Mouse (Mus musculus): Measurements from ENCODE around the gene Tmcc3.

Tmcc3 gene

DNA sequence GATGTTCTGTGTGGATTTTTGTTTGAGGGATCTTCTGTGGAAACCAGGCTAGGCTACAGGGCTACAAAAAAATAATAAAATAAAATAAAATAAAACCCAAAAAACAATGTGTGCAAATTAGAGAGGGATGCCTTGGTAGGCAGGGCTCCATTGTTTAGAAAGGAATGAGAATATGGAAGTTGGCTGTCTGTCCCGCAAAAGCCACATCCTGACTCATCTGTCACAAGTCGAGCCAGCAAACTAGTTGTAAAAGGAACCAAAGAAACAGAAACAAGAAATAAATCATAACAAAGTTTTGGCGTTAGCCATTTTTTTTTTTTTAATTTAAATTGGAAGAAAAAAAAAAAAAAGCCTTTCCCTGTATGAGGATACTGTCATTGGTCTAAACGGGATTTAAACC lies 105.9 kb downstream of the Tmcc3 start:
- no peak for DNase-seq

DNA sequence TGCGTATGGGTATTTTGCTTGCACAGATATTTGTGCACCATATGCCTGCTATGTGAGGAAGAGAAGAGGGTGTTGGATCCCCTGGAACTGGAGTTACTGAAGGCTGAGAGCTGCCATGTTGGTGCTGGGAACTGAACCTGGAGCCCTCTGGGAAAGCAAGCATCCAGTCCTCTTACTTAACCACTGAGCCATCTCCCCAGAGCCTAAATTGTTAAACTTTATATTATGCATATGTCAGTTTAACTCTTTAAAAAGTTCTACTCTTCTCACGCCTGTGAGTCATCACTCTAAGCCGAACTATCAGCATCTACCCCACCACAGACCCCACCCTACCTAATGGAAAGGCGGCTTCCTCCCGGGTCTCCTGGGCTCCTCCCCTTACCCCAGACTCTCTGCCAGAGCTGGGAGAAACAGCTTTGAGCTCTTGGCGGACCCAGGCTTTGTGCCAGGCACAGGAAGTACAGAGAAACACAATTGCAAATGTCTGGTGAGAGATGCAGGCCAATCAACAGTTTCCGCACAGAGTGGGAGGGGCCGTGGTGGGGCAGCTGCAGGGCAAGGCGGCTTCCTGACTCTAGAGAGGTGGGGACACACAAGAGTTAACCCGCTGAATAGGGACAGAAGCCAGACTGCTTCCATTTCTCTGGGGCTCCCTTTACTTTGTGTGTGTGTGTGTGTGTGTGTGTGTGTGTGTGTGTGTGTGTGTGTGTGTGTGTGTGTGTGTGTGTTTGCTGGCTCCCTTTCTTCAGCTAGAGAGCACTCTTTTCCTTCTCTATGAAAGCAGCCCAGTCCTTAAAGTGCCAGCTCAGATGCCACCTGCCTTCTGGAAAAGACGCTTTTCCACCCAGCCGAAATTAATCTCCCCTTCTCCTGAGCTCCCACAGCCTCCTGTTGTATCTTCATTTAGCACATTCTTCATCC lies 114.5 kb downstream of the Tmcc3 start:
- peak; percentile 91 for DNase-seq

DNA sequence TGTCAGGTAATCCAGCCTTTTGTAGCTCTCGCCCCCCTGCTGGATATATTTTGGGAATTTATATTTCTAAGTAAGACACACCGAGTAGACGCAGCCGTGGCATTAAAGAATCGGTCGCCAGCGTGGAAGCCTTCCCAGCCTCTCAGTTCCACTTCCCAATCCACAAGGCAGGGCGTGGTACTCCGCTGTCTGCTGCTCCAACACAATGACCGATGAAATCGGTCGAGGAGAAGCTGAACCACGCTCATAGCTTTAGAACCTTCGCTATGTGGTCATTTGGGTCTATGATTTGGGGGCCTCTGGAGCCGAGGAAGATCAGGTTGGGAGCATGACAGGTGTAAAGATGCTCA lies 115.1 kb downstream of the Tmcc3 start:
- DNase-seq: peak; percentile 27

DNA sequence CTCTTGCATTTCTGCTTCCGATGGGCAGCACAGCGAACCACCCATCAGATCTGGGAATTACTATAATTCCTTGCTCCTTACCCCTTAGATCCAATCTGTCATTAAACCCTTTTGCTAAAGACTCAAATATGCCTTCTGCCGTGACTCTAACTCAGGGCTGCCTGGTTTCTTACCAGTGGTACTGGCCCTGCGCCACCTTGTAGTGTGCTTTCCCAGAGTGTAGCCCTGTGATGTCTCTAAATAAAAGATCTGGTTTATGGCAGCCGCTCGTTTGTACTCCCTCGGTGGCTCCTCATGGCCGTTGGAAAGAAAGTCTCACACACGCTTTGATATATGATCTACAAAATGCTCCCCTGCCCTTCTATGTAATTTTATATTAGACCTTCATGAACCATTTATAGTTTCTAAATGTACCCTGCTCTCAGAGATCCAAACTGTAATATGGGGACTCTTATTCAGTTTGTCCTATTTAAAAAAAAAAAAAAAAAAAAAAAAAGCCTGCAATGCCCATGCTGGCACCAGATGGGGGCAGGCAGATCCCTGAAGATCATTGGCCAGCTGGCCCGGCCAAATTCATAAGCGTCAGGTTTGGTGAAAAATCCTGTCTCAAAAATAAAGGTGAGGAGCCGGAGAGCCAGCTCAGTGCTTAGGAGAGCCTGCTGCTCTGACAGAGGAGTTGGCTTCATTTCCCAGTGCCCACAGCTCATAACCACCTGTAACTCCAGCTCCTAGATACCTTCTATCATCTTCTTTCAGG lies 116.6 kb downstream of the Tmcc3 start:
- DNase-seq: no peak

DNA sequence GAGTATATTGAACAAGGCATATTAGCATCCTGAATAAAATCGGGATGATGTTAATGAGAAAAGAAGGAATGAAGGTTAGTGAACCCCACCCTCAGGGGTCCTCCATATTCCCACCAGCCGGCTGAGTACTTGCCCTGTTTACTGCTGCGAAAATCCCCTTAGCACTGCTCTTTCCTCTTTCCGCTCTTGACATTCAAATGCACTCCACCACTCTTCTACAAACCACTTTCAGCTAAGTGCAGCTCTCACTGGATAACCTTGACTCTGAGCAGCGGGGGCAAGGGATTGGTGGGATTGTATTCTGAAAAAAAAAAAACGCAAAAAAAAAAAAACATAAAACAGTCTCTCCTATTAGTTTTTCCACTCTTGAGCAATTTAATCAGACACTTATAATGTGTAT lies 118.8 kb downstream of the Tmcc3 start:
- no peak for DNase-seq

DNA sequence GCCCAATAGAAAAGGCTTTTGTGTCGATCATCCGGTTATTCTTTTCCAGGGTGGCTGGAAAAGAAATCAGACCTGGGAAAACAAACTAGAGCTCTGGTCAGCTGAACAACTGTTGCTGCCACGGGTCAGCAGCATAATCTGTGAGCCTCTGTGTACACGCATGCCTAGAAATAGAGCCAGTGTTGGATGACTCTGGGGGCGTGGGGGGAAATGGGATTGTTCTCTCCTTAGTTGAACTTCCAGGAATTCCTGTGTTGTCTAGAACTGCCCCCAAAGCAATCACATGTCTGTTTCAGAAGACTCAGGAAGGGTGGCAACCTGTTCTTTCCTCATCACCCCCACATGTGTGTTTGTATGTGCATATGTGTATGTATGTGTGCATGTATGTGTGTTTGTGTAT lies 121.2 kb downstream of the Tmcc3 start:
- no peak for DNase-seq

DNA sequence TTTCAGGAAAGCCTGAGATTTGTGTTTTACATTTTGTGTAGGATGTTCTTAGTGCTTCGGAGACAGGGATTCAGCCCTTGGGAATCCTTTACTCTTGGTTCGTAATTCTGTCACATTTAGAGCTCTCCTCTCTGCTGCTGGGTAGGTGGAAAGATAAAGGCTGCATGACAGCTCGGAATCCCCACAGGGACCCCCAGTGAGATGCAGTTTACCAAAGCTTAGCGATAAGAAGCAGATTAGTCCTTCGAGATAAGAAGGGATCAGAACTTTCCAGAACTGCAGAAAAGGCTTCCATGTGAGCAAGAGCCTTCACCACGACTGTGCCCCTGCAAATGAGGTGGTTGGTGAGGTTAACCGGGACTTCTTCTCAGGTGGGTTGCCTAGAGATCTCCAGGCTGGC lies 122.2 kb downstream of the Tmcc3 start:
- DNase-seq: no peak

DNA sequence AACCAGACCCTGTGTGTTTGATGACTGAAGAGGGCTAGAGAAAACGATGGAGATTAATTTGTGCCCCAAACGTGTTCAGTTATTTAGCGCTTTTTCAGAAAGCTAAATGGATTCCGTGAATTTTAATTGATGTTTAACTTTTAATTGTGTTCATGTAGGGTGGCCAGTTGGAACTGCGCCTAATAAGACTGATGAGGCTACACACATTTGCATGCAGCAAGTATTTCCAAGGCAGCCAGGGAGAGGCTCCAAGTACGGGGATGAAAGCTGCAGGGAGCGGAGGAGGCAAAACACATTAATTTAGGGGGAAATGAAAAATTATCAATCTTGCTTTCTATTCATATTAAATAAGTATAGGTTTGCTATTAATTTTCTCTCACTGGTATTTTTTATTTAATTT lies 131.0 kb downstream of the Tmcc3 start:
- no peak for DNase-seq

DNA sequence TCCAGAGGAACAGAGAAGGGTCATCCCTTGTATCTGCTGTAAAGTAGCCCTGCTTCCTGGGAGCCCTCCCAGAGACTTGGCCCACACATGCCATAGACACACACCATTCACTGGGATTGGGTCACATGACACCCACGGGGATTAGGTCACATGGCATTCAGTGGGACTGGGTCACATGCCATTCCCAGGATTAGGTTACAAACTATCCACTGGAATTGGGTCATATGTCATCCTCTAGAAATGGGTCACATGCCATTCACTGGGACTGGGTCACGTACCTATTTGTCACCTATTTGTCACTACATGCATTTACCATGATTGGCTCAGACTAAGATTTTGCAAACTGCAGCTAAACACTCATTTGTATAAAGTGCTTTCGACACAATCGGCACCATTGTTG lies 131.7 kb downstream of the Tmcc3 start:
- DNase-seq: no peak

DNA sequence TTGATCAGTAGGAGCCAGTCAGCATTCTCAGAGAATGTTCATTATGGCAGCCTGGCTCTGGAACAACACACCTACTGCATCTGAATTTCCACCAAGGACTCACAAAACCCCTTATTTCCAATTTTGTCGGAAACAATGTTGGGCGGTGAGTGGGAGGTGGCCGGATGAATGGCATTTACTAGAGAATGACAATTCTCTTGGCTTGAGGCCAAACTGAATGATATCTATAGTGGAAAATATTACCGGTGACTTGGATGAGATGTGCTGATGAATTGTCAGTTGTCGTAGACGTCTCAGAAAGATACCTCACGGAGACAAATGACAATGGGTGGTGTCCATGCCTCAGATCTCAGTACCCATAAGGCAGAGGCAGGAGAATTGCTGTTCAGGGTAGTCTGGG lies 133.4 kb downstream of the Tmcc3 start:
- no peak for DNase-seq

DNA sequence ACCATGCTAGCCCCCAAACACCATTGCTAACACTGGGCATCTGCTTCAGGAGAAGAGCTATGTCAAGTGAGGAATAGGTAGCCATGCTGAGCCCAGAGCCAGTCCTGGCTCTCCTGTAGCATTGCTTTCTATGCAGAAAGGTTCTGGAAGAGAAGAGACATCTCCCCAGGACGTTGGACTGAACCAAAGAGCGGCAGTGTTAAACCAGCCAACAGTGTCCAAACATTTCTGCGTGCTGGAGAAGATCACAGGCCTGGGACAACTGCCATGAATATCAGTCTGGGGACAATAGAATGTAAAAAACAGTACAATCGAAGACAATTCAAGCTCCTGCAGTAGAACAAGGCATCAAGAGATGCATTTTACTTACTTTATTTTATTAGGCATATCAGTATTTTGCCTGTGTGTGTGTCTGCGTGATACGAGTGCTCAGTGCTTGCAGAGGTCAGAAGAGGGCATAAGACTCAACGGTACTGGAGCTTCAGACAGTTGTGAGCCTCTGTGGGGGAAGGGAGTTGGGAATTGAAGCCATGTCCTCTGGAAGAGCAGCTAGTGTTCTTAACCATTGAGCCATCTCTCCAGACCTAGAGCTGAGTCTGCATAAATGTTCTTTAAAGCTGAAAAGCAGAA lies 134.7 kb downstream of the Tmcc3 start:
- no peak for DNase-seq

DNA sequence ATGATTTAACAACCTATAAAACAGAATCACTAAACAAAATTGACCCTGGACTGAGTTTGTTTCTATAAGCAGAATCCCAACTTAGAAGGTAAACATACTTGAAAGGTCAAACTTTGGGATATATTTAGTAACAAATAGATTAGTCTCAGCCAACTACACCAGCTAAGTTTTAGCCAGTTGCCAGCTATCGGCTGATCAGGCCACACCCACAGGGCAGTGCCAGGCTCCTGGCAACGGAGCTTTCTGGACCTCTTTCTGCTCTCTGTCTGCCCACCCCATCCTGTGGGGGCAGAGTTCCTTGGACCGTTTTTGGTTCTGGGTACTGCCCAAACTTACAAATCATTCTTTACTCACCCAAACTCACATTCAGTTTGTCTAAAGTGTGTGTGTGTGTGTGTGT lies 137.9 kb downstream of the Tmcc3 start:
- no peak for DNase-seq

DNA sequence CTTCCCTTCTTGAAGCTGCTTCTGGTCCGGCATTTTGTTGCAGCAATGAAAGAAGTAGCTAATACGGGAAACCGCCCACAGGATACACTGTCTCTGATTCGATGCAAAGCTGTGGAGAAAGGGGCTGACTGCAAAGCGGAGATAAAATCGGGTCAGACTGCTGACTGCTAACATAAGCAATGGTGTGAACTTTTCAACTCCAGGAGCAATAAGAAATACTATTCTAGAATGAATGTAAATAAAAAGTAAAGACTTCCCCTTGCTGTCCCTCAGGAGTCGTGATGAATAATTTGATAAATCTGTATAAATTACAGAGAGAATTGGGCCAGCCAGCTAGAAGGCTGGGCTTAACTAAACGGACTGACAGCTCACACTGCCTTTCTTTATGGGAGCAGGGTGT lies 139.0 kb downstream of the Tmcc3 start:
- DNase-seq: no peak

DNA sequence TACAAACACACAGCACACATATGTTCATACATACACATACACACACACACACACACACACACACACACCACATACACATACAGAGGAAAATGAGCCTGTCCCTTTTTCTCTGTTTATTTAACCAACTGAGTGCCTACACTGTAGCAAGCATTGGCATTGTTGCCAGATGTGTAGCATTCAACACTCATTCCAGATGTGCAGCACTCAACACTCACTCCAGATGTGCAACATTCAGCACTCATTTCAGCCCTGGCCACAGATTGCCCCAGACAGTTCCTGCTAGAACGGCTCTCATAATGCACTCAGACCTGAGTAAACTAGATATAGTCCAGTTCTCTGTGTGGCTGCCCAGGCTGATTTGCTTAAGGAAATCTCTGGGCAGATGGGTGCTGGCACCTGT lies 145.7 kb downstream of the Tmcc3 start:
- DNase-seq: no peak

DNA sequence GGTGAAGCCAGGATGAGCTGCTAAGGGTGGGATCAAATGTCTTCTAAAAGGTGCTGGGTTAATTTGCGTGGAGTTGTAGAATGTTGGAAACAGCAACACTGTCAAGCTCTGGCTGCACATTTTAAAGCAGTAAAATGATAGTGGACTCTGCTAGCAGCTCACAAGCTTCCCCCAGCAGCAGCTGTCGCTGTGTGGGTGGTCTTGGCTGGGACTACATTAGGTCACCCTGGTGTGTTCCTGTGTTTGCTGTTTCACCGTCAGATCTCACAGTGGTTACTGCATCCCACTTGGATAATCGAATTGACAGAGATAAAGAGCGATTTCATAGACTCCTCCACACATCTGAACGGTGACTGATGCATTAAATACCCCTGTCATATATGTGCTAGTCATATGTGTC lies 146.9 kb downstream of the Tmcc3 start:
- no peak for DNase-seq

DNA sequence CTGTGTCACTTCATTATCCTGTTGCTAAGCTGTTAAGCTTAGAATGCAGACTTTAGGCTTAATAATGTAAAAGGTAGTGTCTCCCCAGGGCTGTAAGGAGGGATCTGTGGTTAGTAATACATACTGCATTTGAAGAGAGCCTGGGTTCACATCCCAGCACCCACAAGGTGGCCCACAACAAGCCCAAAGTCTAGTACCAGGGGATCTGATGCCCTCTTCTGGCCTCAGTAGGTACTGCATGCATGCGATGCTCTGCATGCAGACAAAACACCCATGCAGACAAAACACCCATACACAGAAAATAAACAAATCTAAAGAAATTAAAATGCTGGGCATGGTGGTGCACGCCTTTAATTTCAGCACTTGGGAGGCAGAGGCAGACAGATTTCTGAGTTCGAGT lies 149.6 kb downstream of the Tmcc3 start:
- peak; percentile 72 for DNase-seq

DNA sequence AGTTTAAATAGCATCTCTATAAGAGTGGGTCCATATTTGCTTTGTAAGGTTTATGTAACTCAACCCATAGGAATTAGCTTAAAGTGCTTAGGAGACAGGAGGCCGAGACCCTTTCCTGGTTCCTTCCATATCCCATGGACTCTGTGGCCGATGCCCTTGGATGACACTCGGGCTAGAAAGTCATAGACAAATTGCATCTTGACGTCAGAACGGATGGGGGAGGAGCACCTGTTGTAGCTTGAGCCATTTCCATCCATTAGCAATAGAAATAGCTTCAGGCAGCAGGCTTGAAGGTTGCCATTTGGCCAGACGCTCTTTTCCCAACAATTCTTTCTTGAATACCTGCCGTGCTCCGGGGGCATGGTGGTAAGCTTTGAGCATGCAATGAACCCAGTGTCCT lies 150.1 kb downstream of the Tmcc3 start:
- no peak for DNase-seq

DNA sequence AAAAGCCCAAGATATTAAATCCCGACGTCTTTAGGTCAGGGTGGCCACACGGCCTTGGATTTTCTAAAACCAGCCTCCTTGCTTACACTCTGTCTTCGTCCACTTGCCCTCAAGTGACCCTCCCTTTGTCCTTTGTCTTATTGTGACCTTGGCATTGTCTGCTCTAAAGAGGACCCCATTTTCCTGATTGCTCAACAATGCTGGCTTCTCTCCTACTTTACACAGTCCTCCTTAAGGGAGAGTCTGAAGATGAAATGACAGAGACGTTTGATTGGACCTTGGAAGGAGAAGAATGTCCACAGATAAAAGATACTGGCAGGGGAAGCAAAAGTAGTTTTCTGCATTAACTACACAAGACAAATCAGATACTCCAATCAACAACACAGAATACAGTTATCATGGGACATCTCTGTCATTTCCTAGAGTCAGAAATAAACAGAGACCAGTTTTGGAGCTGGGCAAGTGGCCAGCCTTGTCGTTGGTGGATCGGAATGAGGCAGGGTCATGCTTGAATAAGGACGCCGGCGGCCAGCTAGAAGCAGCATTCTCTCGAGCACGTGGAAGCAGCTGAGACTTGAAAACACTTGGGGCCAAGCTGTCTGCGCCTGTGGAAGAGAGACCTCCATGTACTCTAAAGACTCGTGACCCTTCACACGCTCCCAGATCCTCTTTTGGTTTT lies 150.8 kb downstream of the Tmcc3 start:
- no peak for DNase-seq

DNA sequence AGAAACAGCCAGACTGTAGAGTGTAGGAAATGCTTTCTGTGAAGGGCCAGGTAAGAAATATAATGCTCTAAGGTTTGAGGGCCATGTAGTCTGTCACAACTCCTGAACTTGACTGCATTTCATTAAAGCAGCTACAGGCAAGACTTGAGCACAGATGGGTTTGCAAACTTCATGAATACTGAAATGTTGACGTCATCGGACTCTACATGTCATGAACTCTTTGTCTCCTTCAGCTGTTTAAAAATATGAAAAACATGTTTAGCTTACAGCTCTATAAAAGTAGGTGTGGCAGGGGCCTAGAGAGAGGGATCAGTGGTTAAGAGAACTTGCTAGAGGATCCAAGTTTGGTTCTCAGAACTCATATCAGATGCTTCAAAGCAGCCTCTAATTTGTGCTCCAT lies 151.7 kb downstream of the Tmcc3 start:
- no peak for DNase-seq

DNA sequence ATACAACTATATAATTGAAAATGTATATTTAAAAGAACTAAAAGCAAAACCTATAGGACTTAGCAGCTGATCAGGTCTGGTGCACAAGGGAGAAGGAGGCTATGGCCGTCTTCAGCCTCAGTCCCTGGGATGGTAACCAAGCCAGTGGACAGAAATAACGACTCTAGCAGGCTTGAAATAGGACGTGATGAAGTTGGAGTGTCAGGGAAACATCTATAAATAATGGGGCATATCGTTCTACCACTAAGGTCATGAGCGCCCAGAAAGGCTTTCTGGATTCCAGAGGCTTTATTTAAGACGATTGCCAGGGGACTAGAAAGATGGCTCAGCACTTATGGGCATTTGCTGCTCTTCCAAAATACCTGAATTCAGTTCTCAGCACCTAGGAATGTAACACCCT lies 153.9 kb downstream of the Tmcc3 start:
- DNase-seq: no peak

DNA sequence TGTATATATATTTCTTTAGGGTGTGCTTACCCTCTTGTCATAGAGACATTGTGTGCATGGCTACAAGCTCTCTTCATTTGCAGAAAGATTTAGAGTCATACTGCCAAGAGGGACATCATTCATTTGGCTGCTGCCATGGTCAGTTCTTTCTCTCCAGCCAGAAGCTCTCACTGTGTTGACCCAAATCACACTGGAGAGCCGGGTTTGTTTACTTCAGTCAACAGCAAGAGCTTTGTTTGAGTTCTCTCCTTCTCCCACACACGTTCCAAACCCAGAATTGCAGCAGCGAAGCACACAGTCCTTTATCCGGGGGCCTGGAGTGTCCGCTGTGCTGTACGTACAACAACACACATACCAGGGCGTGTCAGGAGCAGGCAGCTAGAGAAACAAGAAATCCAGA lies 154.6 kb downstream of the Tmcc3 start:
- no peak for DNase-seq

DNA sequence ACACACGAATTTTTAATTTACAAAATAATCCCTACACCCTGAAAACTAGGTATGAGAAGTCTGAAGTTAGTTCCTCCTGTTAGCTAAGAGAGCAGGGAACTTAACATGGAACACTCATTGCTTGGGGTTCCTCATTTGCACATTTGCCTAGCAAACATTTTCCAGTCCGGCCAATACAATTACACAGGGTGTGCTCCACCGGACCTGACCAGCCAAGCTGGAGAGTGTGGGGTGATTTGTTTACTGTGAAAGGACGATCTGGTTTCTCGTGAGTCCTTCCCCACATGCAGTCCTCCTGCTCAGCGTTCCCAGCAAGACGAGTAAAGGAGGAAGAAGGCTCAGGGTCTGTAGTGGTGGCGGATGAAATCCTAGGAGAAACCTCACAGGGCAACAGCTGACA lies 159.7 kb downstream of the Tmcc3 start:
- no peak for DNase-seq

DNA sequence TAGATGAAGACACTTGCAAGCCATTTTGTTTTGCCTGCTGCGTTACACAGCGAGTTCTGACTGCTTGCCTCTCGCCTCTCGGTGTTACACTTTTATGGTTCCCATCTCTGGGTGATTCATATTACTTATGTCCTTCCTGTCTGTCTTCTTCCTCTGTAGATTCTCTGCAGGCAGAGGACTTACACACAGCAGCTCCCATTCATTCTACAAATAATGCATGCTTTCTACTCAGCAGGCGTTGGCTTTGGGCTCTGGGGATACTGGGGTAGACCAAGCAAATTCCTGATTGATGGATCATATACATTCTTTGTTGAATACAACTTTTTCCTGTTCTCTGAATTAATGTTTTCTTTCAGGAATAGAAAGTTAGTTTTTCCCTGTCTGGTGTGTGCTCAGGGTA lies 161.8 kb downstream of the Tmcc3 start:
- DNase-seq: no peak

DNA sequence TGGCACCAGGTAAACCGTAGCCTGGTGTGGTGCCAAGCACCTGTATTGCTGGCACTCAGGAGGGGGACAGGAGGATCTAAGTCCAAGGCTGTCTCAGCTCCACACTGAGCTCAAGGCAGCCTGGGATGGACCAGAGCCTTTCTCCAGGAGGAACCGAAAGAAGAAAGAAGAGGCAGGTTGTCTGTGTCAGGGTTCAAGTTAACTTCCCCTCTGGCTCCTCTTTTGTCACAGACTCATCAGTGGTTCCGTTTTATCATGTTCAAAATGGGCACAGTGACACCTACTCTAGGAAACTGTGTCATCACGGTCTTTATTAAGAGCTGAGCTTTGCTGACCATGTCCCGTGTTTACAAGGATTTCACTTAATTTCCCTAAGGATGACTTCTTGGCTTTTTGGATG lies 162.4 kb downstream of the Tmcc3 start:
- DNase-seq: no peak

Data from thymus, postnatal 4 days (tissue).